Mouse (Mus musculus) heart, embryonic 13.5 days (tissue): ENCODE measurements around the gene Pnkd. TPM values are rescaled to one million over a fixed set of nuclear protein-coding genes. Genes with fewer than 3 reads are reported as not detected.

Source experiments
- ATAC-seq: fragments of 200-750 bp; cut with Nextera tagmentation; 2 replicates; pipeline ENCODE4 v1.8.0; 2017; ENCODE audit warnings: moderate TSS enrichment; ENCODE audit not compliant: insufficient number of reproducible peaks, low FRiP score, low TSS enrichment; ENCODE audit errors: extremely low read depth
- H3K27ac ChIP-seq: fragments of 300-500 bp; sonication (generic); replicated peaks from 2 replicates; pipeline ENCODE4 v1.5.1; 2015; ENCODE audit warnings: moderate library complexity, mild to moderate bottlenecking, inconsistent platforms
- H3K27me3 ChIP-seq: fragments of 300-500 bp; sonication (generic); replicated peaks from 2 replicates; pipeline ENCODE4 v1.6.1; 2015; ENCODE audit warnings: mild to moderate bottlenecking, inconsistent platforms
- H3K36me3 ChIP-seq: fragments of 300-500 bp; sonication (generic); 2 replicates; pipeline ENCODE4 v1.6.1; 2015; ENCODE audit warnings: mild to moderate bottlenecking, inconsistent platforms
- H3K4me1 ChIP-seq: fragments of 300-500 bp; sonication (generic); 2 replicates; pipeline ENCODE4 v1.6.1; 2015; ENCODE audit warnings: inconsistent platforms
- H3K4me2 ChIP-seq: fragments of 300-500 bp; sonication (generic); 2 replicates; pipeline ENCODE4 v1.6.1; 2015; ENCODE audit warnings: inconsistent platforms, mild to moderate bottlenecking, moderate library complexity
- H3K4me3 ChIP-seq: fragments of 300-500 bp; sonication (generic); 2 replicates; pipeline ENCODE4 v1.5.1; 2015; ENCODE audit warnings: moderate library complexity, mild to moderate bottlenecking, inconsistent platforms
- H3K9ac ChIP-seq: fragments of 300-500 bp; sonication (generic); 2 replicates; pipeline ENCODE4 v1.6.1; 2015; ENCODE audit warnings: inconsistent platforms, mild to moderate bottlenecking, moderate library complexity
- H3K9me3 ChIP-seq: fragments of 300-500 bp; sonication (generic); 2 replicates; pipeline ENCODE4 v1.6.1; 2016; ENCODE audit warnings: inconsistent platforms
- WGBS: fragments of 180-500 bp; shearing (Covaris S2); methylation state at CpG from one replicate; pipeline ENCODE4 v1.1.7; 2015; ENCODE audit warnings: mixed read lengths; 5-methylcytosine and 5-hydroxymethylcytosine counted together
- microRNA counts: library from miRNA; unstranded; fragments of <30 nt; microRNA quantifications from one replicate; lab custom pipeline; 2016
- microRNA-seq: library from miRNA; unstranded; fragments of <30 nt; microRNA quantifications from one replicate; pipeline ENCODE4, GENCODE M21; 2016
- polyA plus RNA-seq: library from polyadenylated mRNA; unstranded; fragments of >200 nt; fragmentation: Nextera tagmentation; extraction: Ambion mirVana; gene quantifications from 2 replicates; pipeline ENCODE4 v1.2.1, GENCODE M21; 2015

Pnkd gene
- polyA plus RNA-seq, 1 experiment from 2014 or later, result 227 TPM

GRCm38 (mm10) chr1:74401015-74401702 lies 116.4 kb downstream of the Pnkd start:
- Histone ChIP-seq H3K27ac (no peak overlapping the region), H3K4me1 (peaks cover 13% of the 10 kb centered on the region), H3K27me3 (no peaks in the 10 kb centered on the region), H3K36me3 (no peaks in the 10 kb centered on the region), H3K4me3 (no peak overlapping the region; the same call in 1 of the 2 replicates), H3K9ac (peak overlapping the region; percentile 30; the same call in 1 of the 2 replicates), H3K9me3 (no peaks in the 10 kb centered on the region), H3K4me2 (peak overlapping the region; percentile 39)
- WGBS, result 39% methylated on average over 16 of the region's 16 CpGs
- no peak for ATAC-seq

MicroRNA genes within 50 kb of the gene (microRNA counts, 519-probe panel; counts per million panel counts)
- 4,698 counts per million, percentile 81 among the panel's probes with 10 or more counts for microRNA mmu-miR-26b (lab: Ali Mortazavi, UCI)

Small RNAs within 50 kb of the gene (microRNA-seq; reads per million reads assigned to microRNA genes)
- gene Mir26b, result 31,839 reads per million, percentile 98 among the genes with 10 or more reads in this experiment

Other genes starting within 250 kb of the Pnkd start
- gene Tns1, start 160.5 kb upstream of the Pnkd start, polyA plus RNA-seq, result 100 and 105 TPM in 2 replicates
- gene Rufy4, start 159.4 kb upstream of the Pnkd start, polyA plus RNA-seq, result 0.20 and 0.48 TPM in 2 replicates
- gene Cxcr2, start 130.9 kb upstream of the Pnkd start, polyA plus RNA-seq, result 0.09 TPM in 1 of 2 replicates, not detected in the other
- gene Cxcr1, start 90.3 kb upstream of the Pnkd start, polyA plus RNA-seq, result not detected in 2 replicates
- 400 and 438 TPM in 2 replicates for gene Arpc2, start 48.8 kb upstream of the Pnkd start, polyA plus RNA-seq
- gene Gpbar1, start 6.4 kb upstream of the Pnkd start, polyA plus RNA-seq, result 0.36 and 0.64 TPM in 2 replicates
- 164 and 188 TPM in 2 replicates for gene Aamp, start 192 bp upstream of the Pnkd start, polyA plus RNA-seq
- 42.0 and 42.7 TPM in 2 replicates for gene Tmbim1, start 20.7 kb downstream of the Pnkd start, polyA plus RNA-seq
- 0.33 and 0.38 TPM in 2 replicates for gene Catip, start 77.2 kb downstream of the Pnkd start, polyA plus RNA-seq
- 2.8 and 3.1 TPM in 2 replicates for gene Slc11a1, start 90.3 kb downstream of the Pnkd start, polyA plus RNA-seq
- 57.3 and 60.4 TPM in 2 replicates for gene Ctdsp1, start 106.6 kb downstream of the Pnkd start, polyA plus RNA-seq
- 0.19 and 0.45 TPM in 2 replicates for gene Vil1, start 124.4 kb downstream of the Pnkd start, polyA plus RNA-seq
- gene Cnot9, start 221.1 kb downstream of the Pnkd start, polyA plus RNA-seq, result 31.7 and 33.6 TPM in 2 replicates